Mouse (Mus musculus): ENCODE measurements at regions not wholly inside any gene's neighbourhood (a gene's known extent, or its start where the extent isn't known, plus 50 kb on each side); places are given as distances from the start of the nearest gene placed in this dataset.

DNA sequence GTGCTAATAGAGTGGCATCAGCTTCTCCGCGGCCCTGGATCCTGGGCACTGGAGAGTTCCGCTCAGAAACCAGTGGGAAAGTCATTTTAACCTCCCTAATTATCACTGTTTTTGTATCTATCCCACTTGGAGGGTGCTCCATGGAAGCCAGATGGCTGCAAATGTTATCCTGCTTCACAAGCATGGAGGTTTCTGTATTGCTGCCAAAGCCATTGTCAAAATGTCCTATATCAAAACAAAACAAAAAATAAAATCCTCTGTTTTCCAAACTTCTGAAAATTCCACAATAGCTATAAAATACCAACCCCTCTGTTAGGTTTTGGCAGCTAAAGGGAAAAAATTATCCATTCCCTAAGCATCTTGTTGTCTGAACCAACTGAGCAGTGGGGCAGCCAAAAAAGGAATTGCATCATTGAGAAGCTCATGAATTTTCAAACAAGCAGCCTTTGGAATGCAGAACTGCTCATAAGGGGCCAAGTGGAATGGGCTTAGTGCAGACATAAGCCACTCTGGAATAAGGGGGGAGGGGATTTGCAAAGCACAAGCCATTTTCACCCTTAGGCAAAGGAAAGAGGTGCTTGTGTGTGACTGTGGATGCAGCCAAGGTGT lies 213.8 kb upstream of the Cwc22 start:
- Histone ChIP-seq H3K36me3 (ENCODE audit: insufficient read depth) (no peaks in the 10 kb centered on the region), H3K27ac (ENCODE audit: low read depth, low read length) (peak overlapping the region; percentile 59; the same call in 1 of the 2 replicates), H3K27me3 (ENCODE audit: insufficient read depth, low read length) (no peaks in the 10 kb centered on the region), H3K4me2 (ENCODE audit: low read depth) (peak overlapping the region; percentile 2; the same call in 1 of the 2 replicates), H3K9ac (no peak overlapping the region), H3K4me1 (ENCODE audit: insufficient read depth) (no peaks in the 10 kb centered on the region; the same call in 1 of the 2 replicates), H3K4me3 (ENCODE audit: low read depth, low read length) (no peak overlapping the region), H3K9me3 (ENCODE audit: low read length) (no peaks in the 10 kb centered on the region)
- 22% methylated on average over 3 of the region's 3 CpGs for WGBS
- TF ChIP-seq CTCF (IDR thresholded peaks at IDR 0.05; ENCODE audit: low read depth), result no peak
- peak; percentile 97 for ATAC-seq
- peak; percentile 80 for DNase-seq

DNA sequence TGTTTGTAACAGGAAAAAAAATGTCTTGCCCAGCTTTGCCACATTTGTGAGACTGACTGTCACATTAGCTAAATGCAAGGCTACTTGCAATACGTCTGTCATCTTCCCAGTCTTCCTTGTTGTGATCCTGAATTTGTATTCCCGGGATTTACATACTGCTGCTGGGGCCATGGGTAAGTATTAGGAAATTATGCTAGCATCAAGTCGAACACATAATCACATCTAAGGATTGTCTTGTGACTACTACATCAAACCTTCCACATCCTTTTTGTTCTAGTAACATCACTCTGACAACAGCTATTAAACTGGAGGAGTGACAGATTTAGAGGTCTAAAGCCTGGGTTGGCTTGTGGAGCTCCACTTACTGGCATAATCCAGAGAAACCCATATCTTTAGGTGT lies 164.2 kb upstream of the Cwc22 start:
- no peak for TF ChIP-seq CTCF (IDR thresholded peaks at IDR 0.05; ENCODE audit: low read depth)
- 60% methylated on average over 3 of the region's 3 CpGs for WGBS
- Histone ChIP-seq H3K27me3 (ENCODE audit: insufficient read depth, low read length) (no peaks in the 10 kb centered on the region), H3K4me3 (ENCODE audit: low read depth, low read length) (no peak overlapping the region), H3K27ac (ENCODE audit: low read depth, low read length) (no peak overlapping the region), H3K9ac (no peak overlapping the region), H3K4me1 (ENCODE audit: insufficient read depth) (0 out of 2 replicates have a peak, but pooled peaks cover 4% of the 10 kb centered on the region), H3K36me3 (ENCODE audit: insufficient read depth) (no peaks in the 10 kb centered on the region), H3K4me2 (ENCODE audit: low read depth) (no peak overlapping the region), H3K9me3 (ENCODE audit: low read length) (no peaks in the 10 kb centered on the region)
- DNase-seq (no peak), ATAC-seq (no peak; the same call in 1 of the 2 replicates)

DNA sequence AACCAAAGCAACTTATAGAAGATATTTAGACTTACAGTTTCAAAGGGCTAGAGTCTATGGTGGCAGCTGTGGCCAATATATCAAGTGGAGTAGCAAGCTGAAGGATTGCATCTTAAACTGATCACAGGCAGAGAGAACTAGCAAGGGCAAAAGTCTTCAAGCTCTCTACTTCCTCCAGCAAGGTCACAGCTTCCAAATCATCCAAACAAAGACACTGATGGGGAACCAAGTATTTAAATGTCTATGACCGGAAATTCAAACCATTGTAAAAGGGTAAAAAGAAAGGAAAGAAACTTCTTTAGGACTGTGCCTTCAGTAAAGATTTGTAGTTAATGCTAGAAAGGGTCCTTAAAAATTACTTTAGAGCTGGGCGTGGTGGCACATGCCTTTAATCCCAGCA lies 149.4 kb upstream of the Cwc22 start:
- ATAC-seq (no peak), DNase-seq (no peak)
- Histone ChIP-seq H3K4me2 (ENCODE audit: low read depth) (no peak overlapping the region), H3K4me3 (ENCODE audit: low read depth, low read length) (no peak overlapping the region), H3K27ac (ENCODE audit: low read depth, low read length) (no peak overlapping the region), H3K9ac (no peak overlapping the region), H3K4me1 (ENCODE audit: insufficient read depth) (no peaks in the 10 kb centered on the region), H3K27me3 (ENCODE audit: insufficient read depth, low read length) (no peaks in the 10 kb centered on the region), H3K9me3 (ENCODE audit: low read length) (no peaks in the 10 kb centered on the region), H3K36me3 (ENCODE audit: insufficient read depth) (no peaks in the 10 kb centered on the region)
- TF ChIP-seq CTCF (IDR thresholded peaks at IDR 0.05; ENCODE audit: low read depth), result no peak
- WGBS, result 94% methylated on average over 2 of the region's 2 CpGs

DNA sequence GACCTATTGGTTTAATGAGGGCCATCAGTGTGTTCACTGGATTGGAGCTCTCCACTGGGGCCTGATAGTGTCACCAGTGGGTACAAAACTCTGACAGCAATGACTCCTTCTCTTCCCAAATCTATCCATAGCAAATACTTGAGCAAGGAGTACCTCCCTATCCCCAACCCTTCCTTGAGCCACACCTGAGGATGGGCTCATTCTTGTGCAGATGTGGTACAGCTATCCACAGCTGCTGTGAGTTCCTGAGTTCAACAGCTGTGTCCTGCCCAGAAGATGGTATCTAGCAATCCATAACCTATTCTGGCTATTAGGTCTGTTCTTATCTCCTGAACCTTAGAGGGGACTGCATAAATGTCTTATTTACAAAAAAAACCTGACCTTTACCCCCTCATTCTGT lies 148.7 kb upstream of the Cwc22 start:
- no peak overlapping the region for H3K4me2 ChIP-seq (ENCODE audit: low read depth)
- DNase-seq (no peak), ATAC-seq (no peak)
- no peak for TF ChIP-seq CTCF (IDR thresholded peaks at IDR 0.05; ENCODE audit: low read depth)
- H3K9me3 ChIP-seq (ENCODE audit: low read length), result no peaks in the 10 kb centered on the region
- H3K36me3 ChIP-seq (ENCODE audit: insufficient read depth), result no peaks in the 10 kb centered on the region
- H3K27ac ChIP-seq (ENCODE audit: low read depth, low read length), result no peak overlapping the region
- no peak overlapping the region for H3K4me3 ChIP-seq (ENCODE audit: low read depth, low read length)
- H3K9ac ChIP-seq, result no peak overlapping the region
- no peaks in the 10 kb centered on the region for H3K27me3 ChIP-seq (ENCODE audit: insufficient read depth, low read length)
- no peaks in the 10 kb centered on the region for H3K4me1 ChIP-seq (ENCODE audit: insufficient read depth)

DNA sequence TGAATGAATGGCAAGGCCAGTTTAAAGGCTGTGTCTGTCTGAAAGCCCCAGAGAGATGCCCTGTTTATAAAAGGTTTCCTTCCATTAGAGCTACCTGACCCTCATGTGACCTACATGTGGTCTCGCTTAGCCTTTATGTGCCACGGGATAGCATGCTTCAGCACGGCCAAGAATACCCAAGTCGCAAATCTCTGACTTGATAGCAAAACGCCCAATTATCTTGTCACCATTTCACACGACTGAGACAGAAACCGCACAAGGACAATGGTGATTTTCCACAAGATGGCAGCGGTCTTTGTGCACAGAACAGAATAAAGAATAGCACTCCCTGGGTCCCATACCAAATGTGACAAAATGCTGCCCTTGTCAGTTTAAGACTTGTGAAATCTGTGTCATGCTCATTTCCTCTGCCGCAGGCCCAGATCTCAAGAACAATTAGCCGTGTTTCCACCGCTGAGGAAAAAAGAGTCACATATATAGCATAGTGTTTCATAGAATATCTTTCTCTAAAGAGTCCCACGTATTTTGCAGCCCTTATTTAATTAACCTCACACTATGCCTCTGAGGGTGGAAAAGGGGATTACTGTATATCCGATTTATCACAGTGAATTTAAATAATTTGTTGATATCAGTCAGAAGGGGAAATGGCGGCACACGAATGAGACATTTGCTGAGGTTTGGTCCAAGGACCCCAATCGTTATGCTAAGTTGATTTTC lies 118.3 kb upstream of the Cwc22 start:
- 39% methylated on average over 16 of the region's 16 CpGs for WGBS
- Histone ChIP-seq H3K9me3 (ENCODE audit: low read length) (no peaks in the 10 kb centered on the region), H3K9ac (no peak overlapping the region), H3K4me3 (ENCODE audit: low read depth, low read length) (no peak overlapping the region), H3K27ac (ENCODE audit: low read depth, low read length) (no peak overlapping the region), H3K4me1 (ENCODE audit: insufficient read depth) (no peaks in the 10 kb centered on the region), H3K27me3 (ENCODE audit: insufficient read depth, low read length) (no peaks in the 10 kb centered on the region), H3K36me3 (ENCODE audit: insufficient read depth) (no peaks in the 10 kb centered on the region), H3K4me2 (ENCODE audit: low read depth) (no peak overlapping the region)
- peak; percentile 58; the same call in 1 of the 2 replicates for ATAC-seq
- TF ChIP-seq CTCF (IDR thresholded peaks at IDR 0.05; ENCODE audit: low read depth), result peak; percentile 28; the same call in 1 of the 2 replicates
- DNase-seq, result peak; percentile 43

DNA sequence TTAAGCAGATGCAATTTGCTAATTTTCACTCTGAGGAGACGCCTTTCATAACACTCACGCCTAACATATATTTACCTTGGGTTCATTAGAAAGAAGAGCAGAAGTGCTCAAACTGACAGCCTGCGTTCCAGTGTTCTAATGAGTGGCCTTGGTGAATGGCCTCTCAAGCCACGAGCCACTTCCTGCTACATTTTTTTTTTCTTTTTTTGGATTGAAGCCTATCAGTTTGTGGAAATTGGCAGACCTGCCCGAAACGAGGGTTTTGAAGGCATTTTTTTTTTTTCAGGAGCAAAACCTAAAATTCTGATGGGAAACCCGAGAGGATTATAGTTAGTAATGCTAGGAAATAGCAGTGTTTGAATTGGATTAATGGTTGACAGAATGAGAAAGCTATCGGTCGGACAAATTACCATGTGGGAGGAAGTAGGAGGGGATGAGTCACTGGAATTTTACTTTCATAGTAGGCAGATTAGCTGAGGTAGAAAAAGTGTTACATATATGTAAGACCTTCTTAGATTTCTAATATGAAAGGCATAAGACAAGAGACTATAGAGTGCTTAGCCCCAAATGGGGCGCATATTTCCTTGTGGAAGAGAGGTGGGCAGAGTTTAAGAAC lies 113.7 kb upstream of the Cwc22 start:
- Histone ChIP-seq H3K4me2 (ENCODE audit: low read depth) (no peak overlapping the region), H3K4me3 (ENCODE audit: low read depth, low read length) (no peak overlapping the region), H3K27me3 (ENCODE audit: insufficient read depth, low read length) (no peaks in the 10 kb centered on the region), H3K9ac (no peak overlapping the region), H3K36me3 (ENCODE audit: insufficient read depth) (no peaks in the 10 kb centered on the region), H3K27ac (ENCODE audit: low read depth, low read length) (no peak overlapping the region), H3K4me1 (ENCODE audit: insufficient read depth) (no peaks in the 10 kb centered on the region), H3K9me3 (ENCODE audit: low read length) (no peaks in the 10 kb centered on the region)
- DNase-seq (no peak), ATAC-seq (no peak)
- WGBS, result 62% methylated on average over 10 of the region's 10 CpGs
- TF ChIP-seq CTCF (IDR thresholded peaks at IDR 0.05; ENCODE audit: low read depth), result no peak

DNA sequence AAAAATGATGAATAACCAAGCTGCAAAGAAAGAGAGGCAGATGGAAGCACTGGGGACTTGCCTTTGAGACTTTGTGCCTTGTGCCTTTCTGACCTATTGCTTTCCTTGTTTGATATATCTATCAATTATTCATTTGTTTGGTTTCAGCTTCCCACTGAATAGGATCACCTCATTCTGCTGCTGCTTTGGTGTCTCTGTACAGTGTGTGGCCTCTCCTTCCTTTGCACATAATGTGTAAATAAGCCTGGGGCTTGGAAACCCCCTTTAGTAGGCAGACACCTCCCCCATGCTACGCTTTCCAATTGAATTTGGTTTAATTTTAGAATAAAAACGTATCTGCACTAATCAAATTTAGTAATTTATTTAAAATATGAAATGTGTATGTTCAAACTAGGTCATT lies 112.8 kb upstream of the Cwc22 start:
- TF ChIP-seq CTCF (IDR thresholded peaks at IDR 0.05; ENCODE audit: low read depth), result no peak
- H3K27ac ChIP-seq (ENCODE audit: low read depth, low read length), result no peak overlapping the region
- no peaks in the 10 kb centered on the region for H3K27me3 ChIP-seq (ENCODE audit: insufficient read depth, low read length)
- H3K4me3 ChIP-seq (ENCODE audit: low read depth, low read length), result no peak overlapping the region
- no peaks in the 10 kb centered on the region for H3K9me3 ChIP-seq (ENCODE audit: low read length)
- H3K9ac ChIP-seq, result no peak overlapping the region
- no peak for ATAC-seq
- 76% methylated on average over 2 of the region's 2 CpGs for WGBS
- H3K4me2 ChIP-seq (ENCODE audit: low read depth), result no peak overlapping the region
- no peaks in the 10 kb centered on the region for H3K4me1 ChIP-seq (ENCODE audit: insufficient read depth)
- no peak for DNase-seq
- H3K36me3 ChIP-seq (ENCODE audit: insufficient read depth), result no peaks in the 10 kb centered on the region

All from forebrain, postnatal 0 days (tissue).